Mouse (Mus musculus) CH12.LX (cell line): Measurements from ENCODE around the gene Bsg. TPM values are rescaled to one million over a fixed set of nuclear protein-coding genes. Genes with fewer than 3 reads are reported as not detected.

ENCODE experiments used
- DNase-seq: peaks from one replicate; pipeline ENCODE4 v3.0.0-alpha.2; 2013; ENCODE audit errors: extremely low read depth
- H3K27ac ChIP-seq: 2 replicates; pipeline ENCODE4 v1.5.1; 2012; ENCODE audit warnings: low read depth, mild to moderate bottlenecking, control low read depth, moderate library complexity; ENCODE audit not compliant: insufficient read depth
- H3K27me3 ChIP-seq: replicated peaks from 2 replicates; pipeline ENCODE3; 2012; ENCODE audit warnings: inconsistent platforms
- H3K36me3 ChIP-seq, 2 experiments: replicated peaks in 1 of 2; 2 replicates each; pipeline versions ENCODE3 to v1.6.1; 2012; ENCODE audit warnings: inconsistent platforms in 1 of 2, low read length in 1 of 2, mild to moderate bottlenecking in 1 of 2, mixed read lengths in 1 of 2, moderate library complexity in 1 of 2; ENCODE audit not compliant: control insufficient read depth in 1 of 2, insufficient read depth in 1 of 2
- H3K4me1 ChIP-seq, 2 experiments: 2 replicates each; pipeline ENCODE4 v1.6.1; 2012; ENCODE audit warnings: inconsistent platforms in 1 of 2, moderate library complexity in 1 of 2; ENCODE audit not compliant: insufficient read depth in 2 of 2, control insufficient read depth in 1 of 2
- H3K4me2 ChIP-seq: 2 replicates; pipeline ENCODE4 v1.6.1; 2012; ENCODE audit warnings: low read depth, mild to moderate bottlenecking, control low read depth; ENCODE audit not compliant: poor library complexity, insufficient read depth, severe bottlenecking
- H3K4me3 ChIP-seq, 3 experiments: fragments of 150-350 bp in 1 of 3; sonication (generic) in 1 of 3; replicated peaks in 1 of 3; 2 replicates each; pipeline versions ENCODE3 to v1.5.1; 2011 to 2012; ENCODE audit warnings: low read depth in 2 of 3, low read length in 2 of 3, mild to moderate bottlenecking in 2 of 3, moderate library complexity in 2 of 3, control low read depth in 1 of 3, improper control_type of control experiment in 1 of 3, inconsistent platforms in 1 of 3, mixed read lengths in 1 of 3; ENCODE audit not compliant: poor library complexity in 1 of 3
- H3K79me2 ChIP-seq: replicated peaks from 2 replicates; pipeline ENCODE4 v1.6.1; 2012; ENCODE audit warnings: mild to moderate bottlenecking, moderate library complexity; ENCODE audit not compliant: control insufficient read depth, poor library complexity, insufficient read depth, severe bottlenecking; ENCODE audit errors: extremely low read depth
- H3K9ac ChIP-seq: 2 replicates; pipeline ENCODE4 v1.6.1; 2012; ENCODE audit warnings: low read depth, mild to moderate bottlenecking, control low read depth, moderate library complexity; ENCODE audit not compliant: insufficient read depth
- H3K9me3 ChIP-seq: replicated peaks from 2 replicates; pipeline ENCODE3; 2012; ENCODE audit warnings: low read length, inconsistent platforms, mixed read lengths
- BHLHE40 ChIP-seq: IDR thresholded peaks from 2 replicates; pipeline ENCODE4 v1.6.1; 2011; ENCODE audit warnings: mild to moderate bottlenecking, low read depth, low read length, improper control_type of control experiment
- E2F4 ChIP-seq: IDR thresholded peaks from 2 replicates; pipeline ENCODE4 v1.6.1; 2011; ENCODE audit warnings: low read depth, low read length, improper control_type of control experiment; ENCODE audit not compliant: insufficient replicate concordance
- JUN ChIP-seq: IDR thresholded peaks from 2 replicates; pipeline ENCODE4 v1.6.1; 2011; ENCODE audit warnings: low read depth, mild to moderate bottlenecking, low read length, improper control_type of control experiment, moderate library complexity; ENCODE audit not compliant: insufficient read depth
- MAFK ChIP-seq: IDR thresholded peaks from 2 replicates; pipeline ENCODE4 v1.6.1; 2011; ENCODE audit warnings: low read length, improper control_type of control experiment; ENCODE audit not compliant: insufficient replicate concordance
- MAX ChIP-seq: IDR thresholded peaks from 2 replicates; pipeline ENCODE4 v1.6.1; 2011; ENCODE audit warnings: low read length, improper control_type of control experiment
- MXI1 ChIP-seq: IDR thresholded peaks from 2 replicates; pipeline ENCODE4 v1.6.1; 2011; ENCODE audit warnings: mild to moderate bottlenecking, low read depth, low read length, improper control_type of control experiment
- NELFE ChIP-seq: IDR thresholded peaks from 2 replicates; pipeline ENCODE4 v1.6.1; 2011; ENCODE audit warnings: low read depth, low read length, improper control_type of control experiment
- POLR2A ChIP-seq: IDR thresholded peaks from 2 replicates; pipeline ENCODE4 v1.6.1; 2011; ENCODE audit warnings: low read depth, mild to moderate bottlenecking, improper control_type of control experiment, low read length
- RAD21 ChIP-seq: IDR thresholded peaks from 2 replicates; pipeline ENCODE4 v1.6.1; 2011; ENCODE audit warnings: low read depth, mild to moderate bottlenecking, low read length, improper control_type of control experiment, moderate library complexity
- SIN3A ChIP-seq: IDR thresholded peaks from 2 replicates; pipeline ENCODE4 v1.6.1; 2012; ENCODE audit warnings: low read length, improper control_type of control experiment, inconsistent platforms
- TBP ChIP-seq: conservative IDR thresholded peaks from 2 replicates; pipeline ENCODE4 v1.6.1; 2011; ENCODE audit warnings: low read depth, low read length, improper control_type of control experiment
- dilution Hi-C: fragments of 300-500 bp; cut with MboI; formaldehyde crosslinking; loops from 2 replicates; pipeline ENCODE4 v1.14.3; 2020; ENCODE audit warnings: low sequenced_read_pairs; ENCODE audit not compliant: extremely low pct_unique_long_range_greater_than_20kb, extremely low pct_ligation_motif_present
- in situ Hi-C: fragments of 300-500 bp; cut with MboI; formaldehyde crosslinking; loops from 3 replicates; pipeline ENCODE4 v1.14.3; 2019; ENCODE audit warnings: low sequenced_read_pairs, low pct_ligation_motif_present, low pct_unique_long_range_greater_than_20kb, mixed read lengths
- polyA plus RNA-seq: library from polyadenylated mRNA; unstranded; fragments of >175 nt; gene quantifications from 2 replicates; pipeline ENCODE4 v1.2.1, GENCODE M21; 2012; ENCODE audit warnings: low read depth; ENCODE audit not compliant: insufficient read length
- total RNA-seq, 2 experiments: library from RNA; depleted of rRNA; stranded (reverse); fragments of 300-350 nt in 1 of 2; fragments of >200 nt in 1 of 2; gene quantifications; 2 replicates each; pipeline ENCODE4 v1.2.3; 2012 to 2014

Gene Bsg
- total and polyA plus RNA-seq, 3 experiments = 360 to 710 (median 421) TPM

DNA sequence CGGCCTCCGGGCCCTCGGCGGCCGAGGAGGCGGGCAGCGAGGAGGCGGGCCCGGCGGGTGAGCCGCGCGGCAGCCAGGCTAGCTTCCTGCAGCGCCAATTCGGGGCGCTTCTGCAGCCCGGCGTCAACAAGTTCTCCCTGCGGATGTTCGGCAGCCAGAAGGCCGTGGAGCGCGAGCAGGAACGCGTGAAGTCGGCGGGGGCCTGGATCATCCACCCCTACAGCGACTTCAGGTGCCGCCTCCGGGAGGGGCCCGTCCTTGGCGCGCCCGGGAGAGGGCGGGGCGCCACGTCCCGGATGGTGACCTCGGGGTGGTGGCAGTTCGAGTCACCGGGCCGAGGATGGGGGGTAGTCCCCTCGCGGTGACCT lies 12.7 kb downstream of the Bsg start:
- DNase-seq = no peak
- peak overlapping the region in 2 of 3 experiments; percentile 33 to 54 for H3K4me3 ChIP-seq
- peaks cover 71% of the 10 kb centered on the region for H3K27me3 ChIP-seq
- TF ChIP-seq RAD21 = no peak
- no peak overlapping the region for H3K27ac ChIP-seq
- peak overlapping the region; percentile 35; the same call in 1 of the 2 replicates for H3K9ac ChIP-seq
- H3K4me2 ChIP-seq = peak overlapping the region; percentile 76
- peaks cover 2 to 6% of the 10 kb centered on the region in 2 experiments for H3K36me3 ChIP-seq
- dilution Hi-C loops (no loop called here), in situ Hi-C loops (no loop called here)
- H3K9me3 ChIP-seq = peaks cover 3% of the 10 kb centered on the region
- no peaks in the 10 kb centered on the region for H3K79me2 ChIP-seq
- H3K4me1 ChIP-seq = peaks cover 8 to 10% of the 10 kb centered on the region in 2 experiments

DNA sequence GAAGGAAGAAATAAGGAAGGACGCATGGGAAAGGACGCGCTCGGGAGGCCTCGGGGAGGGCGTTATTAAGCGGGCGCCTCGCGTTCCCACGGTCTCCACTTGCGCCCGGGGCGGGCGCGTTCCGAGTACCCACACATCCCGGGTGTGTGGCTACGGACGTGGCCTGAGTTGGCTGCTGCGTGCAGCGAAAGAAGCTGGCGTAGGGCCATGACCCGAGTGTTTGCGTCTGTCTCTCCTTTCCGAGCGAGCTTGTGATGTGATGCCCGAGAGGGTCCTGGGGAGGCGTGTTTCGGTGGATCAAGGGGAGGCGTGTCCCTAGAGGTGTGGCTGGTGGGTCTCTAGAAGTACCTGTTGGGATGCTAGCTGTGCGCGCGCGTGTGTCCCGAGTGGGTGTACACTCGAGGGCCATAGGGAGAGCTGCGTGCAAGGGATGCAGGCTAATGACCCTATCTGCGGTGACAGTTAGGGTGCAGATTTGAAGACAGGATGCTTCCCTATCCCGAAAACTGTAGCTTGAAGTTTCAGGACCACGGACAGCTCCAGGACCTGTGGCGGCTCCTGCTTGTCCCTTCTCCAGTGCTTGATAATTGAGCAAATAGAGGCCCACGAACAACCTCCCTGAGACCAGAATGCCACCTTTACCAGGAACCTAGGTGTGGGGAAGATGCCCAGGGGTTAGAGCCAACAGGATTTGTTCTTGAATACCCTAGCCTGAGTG lies 13.5 kb downstream of the Bsg start:
- Histone ChIP-seq H3K9me3 (peaks cover 3% of the 10 kb centered on the region), H3K4me3 (no peak overlapping the region), H3K4me2 (no peak overlapping the region), H3K4me1 (peaks cover 8 to 15% of the 10 kb centered on the region in 2 experiments), H3K79me2 (no peaks in the 10 kb centered on the region), H3K27ac (no peak overlapping the region)
- in situ Hi-C loops = no loop called here
- TF ChIP-seq MAFK = no peak
- TF ChIP-seq SIN3A = peak; percentile 65
- peak; percentile 38; the same call in 1 of the 2 replicates for TF ChIP-seq MXI1
- TF ChIP-seq, all 38 proteins: peak for 2
- H3K9ac ChIP-seq = no peak overlapping the region
- peak; percentile 52 for DNase-seq
- dilution Hi-C loops = no loop called here
- no peaks in the 10 kb centered on the region for H3K36me3 ChIP-seq
- peaks cover 79% of the 10 kb centered on the region for H3K27me3 ChIP-seq

GRCm38 (mm10) chr10:79721089-79721488 lies 16.8 kb downstream of the Bsg start:
- dilution Hi-C loops = no loop called here
- TF ChIP-seq TBP (no peak), E2F4 (no peak), NELFE (no peak), POLR2A (no peak), JUN (no peak), MAX (no peak), MXI1 (no peak), BHLHE40 (no peak)
- TF ChIP-seq, all 38 proteins: peak for 0
- peaks cover 89% of the 10 kb centered on the region for H3K27me3 ChIP-seq

More at GRCm38 (mm10) chr10:79721089-79721488, 16.8 kb downstream of the Bsg start:
- Histone ChIP-seq H3K4me3 (no peak overlapping the region), H3K9me3 (peaks cover 3% of the 10 kb centered on the region), H3K4me2 (no peak overlapping the region), H3K9ac (no peak overlapping the region), H3K4me1 (peaks cover 10 to 19% of the 10 kb centered on the region in 2 experiments), H3K36me3 (no peaks in the 10 kb centered on the region), H3K79me2 (no peaks in the 10 kb centered on the region), H3K27ac (no peak overlapping the region)
- in situ Hi-C loops = no loop called here
- DNase-seq = no peak
